In genomic region chr6:87882816-87883215, GRCm38 (mm10) we compare ENCODE assay signal across 9 mouse cellular contexts. TPM values are rescaled to one million over a fixed set of nuclear protein-coding genes. Genes with fewer than 3 reads are reported as not detected.
DNase-seq lines count a peak whose midpoint lies in the region; ATAC-seq and TF ChIP-seq lines count a peak whose summit lies in the region.
"Had no signal": no experiment of that assay in that cellular context is flagged by ENCODE, and none has a peak within 500 bp of the region (broad histone marks: within the 10 kb centered on the region; RNA-seq: fewer than 3 reads in every experiment).

No protein-coding gene starts in this region.

- peak; percentile 56 to 67 for DNase-seq in adrenal gland, adult 18-20 months (ENCODE audit: low spot score in 2 of 2)
- DNase-seq in hindbrain, postnatal 0 days (ENCODE audit: low spot score) = peak; percentile 63
- DNase-seq in kidney, adult 11 months = no peak
- DNase-seq: cerebellum, adult 18-20 months had no signal

- no peak overlapping the region for H3K4me2 ChIP-seq in hindbrain, embryonic 16.5 days (ENCODE audit: low read length)
- no peak overlapping the region for H3K4me2 ChIP-seq in hindbrain, embryonic 13.5 days
- H3K4me2 ChIP-seq in hindbrain, postnatal 0 days (ENCODE audit: low read depth, low read length) = no peak overlapping the region
- H3K4me2 ChIP-seq in liver, embryonic 12.5 days = no peak overlapping the region
- H3K4me2 ChIP-seq in kidney, embryonic 16.5 days (replicated peaks; ENCODE audit: low read depth, low read length) = no peak overlapping the region

- H3K36me3 ChIP-seq in hindbrain, embryonic 16.5 days (ENCODE audit: control insufficient read depth, insufficient read depth, low read length) = no peaks in the 10 kb centered on the region
- no peaks in the 10 kb centered on the region for H3K36me3 ChIP-seq in hindbrain, embryonic 13.5 days
- H3K36me3 ChIP-seq in hindbrain, postnatal 0 days (ENCODE audit: insufficient read depth, low read length) = no peaks in the 10 kb centered on the region
- no peaks in the 10 kb centered on the region for H3K36me3 ChIP-seq in liver, embryonic 12.5 days
- no peaks in the 10 kb centered on the region for H3K36me3 ChIP-seq in kidney, embryonic 16.5 days (ENCODE audit: insufficient read depth, low read length)

- no peak overlapping the region for H3K4me3 ChIP-seq in hindbrain, embryonic 16.5 days (ENCODE audit: low read length)
- no peak overlapping the region for H3K4me3 ChIP-seq in hindbrain, embryonic 13.5 days
- H3K4me3 ChIP-seq in hindbrain, postnatal 0 days (ENCODE audit: low read length) = no peak overlapping the region
- no peak overlapping the region for H3K4me3 ChIP-seq in liver, embryonic 12.5 days
- no peak overlapping the region for H3K4me3 ChIP-seq in kidney, embryonic 16.5 days (ENCODE audit: low read length)

- H3K27ac ChIP-seq in hindbrain, embryonic 16.5 days (ENCODE audit: low read depth, low read length) = no peak overlapping the region
- H3K27ac ChIP-seq in hindbrain, embryonic 13.5 days = no peak overlapping the region
- no peak overlapping the region for H3K27ac ChIP-seq in hindbrain, postnatal 0 days
- H3K27ac ChIP-seq in liver, embryonic 12.5 days = no peak overlapping the region
- H3K27ac ChIP-seq in kidney, embryonic 16.5 days (ENCODE audit: low read length) = no peak overlapping the region

- no peaks in the 10 kb centered on the region for H3K27me3 ChIP-seq in hindbrain, embryonic 16.5 days (replicated peaks; ENCODE audit: control insufficient read depth, insufficient read depth, low read length)
- H3K27me3 ChIP-seq in hindbrain, embryonic 13.5 days = no peaks in the 10 kb centered on the region
- H3K27me3 ChIP-seq in hindbrain, postnatal 0 days (ENCODE audit: insufficient read depth, low read length) = no peaks in the 10 kb centered on the region
- H3K27me3 ChIP-seq in liver, embryonic 12.5 days (replicated peaks) = 0 out of 2 replicates have a peak, but pooled peaks cover 3% of the 10 kb centered on the region
- no peaks in the 10 kb centered on the region for H3K27me3 ChIP-seq in kidney, embryonic 16.5 days (ENCODE audit: insufficient read depth, low read length)

- no peaks in the 10 kb centered on the region for H3K9me3 ChIP-seq in hindbrain, embryonic 16.5 days (ENCODE audit: control insufficient read depth, low read length)
- H3K9me3 ChIP-seq in hindbrain, embryonic 13.5 days = no peaks in the 10 kb centered on the region
- H3K9me3 ChIP-seq in hindbrain, postnatal 0 days (ENCODE audit: low read length) = no peaks in the 10 kb centered on the region
- no peaks in the 10 kb centered on the region for H3K9me3 ChIP-seq in liver, embryonic 12.5 days (replicated peaks)
- H3K9me3 ChIP-seq in kidney, embryonic 16.5 days (ENCODE audit: low read length) = no peaks in the 10 kb centered on the region

- ATAC-seq in hindbrain, embryonic 16.5 days = peak; percentile 31; the same call in 1 of the 2 replicates
- no peak for ATAC-seq in hindbrain, embryonic 13.5 days (ENCODE audit: low FRiP score)
- ATAC-seq in hindbrain, postnatal 0 days = peak; percentile 48; the same call in 1 of the 2 replicates
- peak; percentile 59 for ATAC-seq in megakaryocyte progenitor cell, adult 5-6 weeks (replicated peaks; ENCODE audit: poor library complexity)
- no peak for ATAC-seq in liver, embryonic 12.5 days
- no peak for ATAC-seq in kidney, embryonic 16.5 days (ENCODE audit: low FRiP score, low TSS enrichment)

- WGBS in hindbrain, embryonic 16.5 days = 44% methylated on average over 4 of the region's 4 CpGs
- WGBS in hindbrain, embryonic 13.5 days = 54% methylated on average over 4 of the region's 4 CpGs
- WGBS in hindbrain, postnatal 0 days = 28% methylated on average over 4 of the region's 4 CpGs
- WGBS in liver, embryonic 12.5 days (ENCODE audit: insufficient replicate concordance) = 66% methylated on average over 4 of the region's 4 CpGs
- 65% methylated on average over 4 of the region's 4 CpGs for WGBS in kidney, embryonic 16.5 days

- H3K4me1 ChIP-seq in hindbrain, embryonic 16.5 days (ENCODE audit: control insufficient read depth, insufficient read depth, low read depth, low read length) = peaks cover 3% of the 10 kb centered on the region
- H3K4me1 ChIP-seq in hindbrain, embryonic 13.5 days (replicated peaks) = 0 out of 2 replicates have a peak, but pooled peaks cover 3% of the 10 kb centered on the region
- no peaks in the 10 kb centered on the region; the same call in 1 of the 2 replicates for H3K4me1 ChIP-seq in hindbrain, postnatal 0 days (ENCODE audit: insufficient read depth, low read length)
- peaks cover 24% of the 10 kb centered on the region for H3K4me1 ChIP-seq in liver, embryonic 12.5 days
- H3K4me1 ChIP-seq in kidney, embryonic 16.5 days (ENCODE audit: insufficient read depth, low read length) = no peaks in the 10 kb centered on the region

- no peak overlapping the region for H3K9ac ChIP-seq in hindbrain, embryonic 16.5 days (ENCODE audit: low read depth, low read length)
- no peak overlapping the region for H3K9ac ChIP-seq in hindbrain, embryonic 13.5 days
- no peak overlapping the region for H3K9ac ChIP-seq in hindbrain, postnatal 0 days (replicated peaks; ENCODE audit: low read length)
- H3K9ac ChIP-seq in liver, embryonic 12.5 days = no peak overlapping the region
- H3K9ac ChIP-seq in kidney, embryonic 16.5 days (replicated peaks; ENCODE audit: low read length) = no peak overlapping the region

- no peak for TF ChIP-seq CTCF in hindbrain, postnatal 0 days (IDR thresholded peaks at IDR 0.05; ENCODE audit: low read depth)

RNA-seq across cellular contexts. Expression of gene Copg1, which starts 4.8 kb away (rescaled TPM):
- 220 and 225 TPM in 2 replicates for polyA plus RNA-seq in hindbrain, embryonic 16.5 days (2015; fragmentation: Nextera tagmentation; extraction: Ambion mirVana)
- polyA plus RNA-seq in hindbrain, embryonic 13.5 days (2015; fragmentation: Nextera tagmentation; extraction: Ambion mirVana) = 165 and 174 TPM in 2 replicates
- total RNA-seq in adrenal gland, adult 18-20 months (2021) = 100 to 1,000 TPM; 103 to 105 TPM
- total RNA-seq in hindbrain, postnatal 0 days (2014; rRNA removed) = 242 and 247 TPM in 2 replicates
- polyA plus RNA-seq in hindbrain, postnatal 0 days (2015; fragmentation: Nextera tagmentation; extraction: Ambion mirVana) = 200 and 216 TPM in 2 replicates
- 40.1 and 43.2 TPM in 2 replicates for total RNA-seq in megakaryocyte progenitor cell, adult 5-6 weeks (2015)
- total RNA-seq in megakaryocyte progenitor cell, adult 5-6 weeks (2017) = 67.2 and 75.4 TPM in 2 replicates
- 79.2 and 85.0 TPM in 2 replicates for polyA plus RNA-seq in liver, embryonic 12.5 days (2016; fragmentation: Nextera tagmentation; extraction: Ambion mirVana)
- 190 TPM in 2 replicates for polyA plus RNA-seq in kidney, embryonic 16.5 days (2015; fragmentation: Nextera tagmentation; extraction: Ambion mirVana)

RNA-seq across cellular contexts. Expression of gene Hmces, which starts 30.9 kb away (rescaled TPM):
- 41.2 and 43.9 TPM in 2 replicates for polyA plus RNA-seq in hindbrain, embryonic 16.5 days (2015; fragmentation: Nextera tagmentation; extraction: Ambion mirVana)
- 37.0 and 38.5 TPM in 2 replicates for polyA plus RNA-seq in hindbrain, embryonic 13.5 days (2015; fragmentation: Nextera tagmentation; extraction: Ambion mirVana)
- 10 to 100 TPM; 23.1 to 24.8 TPM for total RNA-seq in adrenal gland, adult 18-20 months (2021)
- 21.1 and 22.5 TPM in 2 replicates for total RNA-seq in hindbrain, postnatal 0 days (2014; rRNA removed)
- polyA plus RNA-seq in hindbrain, postnatal 0 days (2015; fragmentation: Nextera tagmentation; extraction: Ambion mirVana) = 35.8 and 36.8 TPM in 2 replicates
- 20.9 and 25.5 TPM in 2 replicates for total RNA-seq in megakaryocyte progenitor cell, adult 5-6 weeks (2015)
- total RNA-seq in megakaryocyte progenitor cell, adult 5-6 weeks (2017) = 34.5 and 37.8 TPM in 2 replicates
- polyA plus RNA-seq in liver, embryonic 12.5 days (2016; fragmentation: Nextera tagmentation; extraction: Ambion mirVana) = 27.0 and 27.5 TPM in 2 replicates
- polyA plus RNA-seq in kidney, embryonic 16.5 days (2015; fragmentation: Nextera tagmentation; extraction: Ambion mirVana) = 62.5 and 67.1 TPM in 2 replicates

RNA-seq across cellular contexts. Expression of gene Cnbp, which starts 31.9 kb away (rescaled TPM):
- 533 and 548 TPM in 2 replicates for polyA plus RNA-seq in hindbrain, embryonic 16.5 days (2015; fragmentation: Nextera tagmentation; extraction: Ambion mirVana)
- 599 and 604 TPM in 2 replicates for polyA plus RNA-seq in hindbrain, embryonic 13.5 days (2015; fragmentation: Nextera tagmentation; extraction: Ambion mirVana)
- total RNA-seq in adrenal gland, adult 18-20 months (2021) = 100 to 1,000 TPM; 428 to 457 TPM
- total RNA-seq in hindbrain, postnatal 0 days (2014; rRNA removed) = 196 and 209 TPM in 2 replicates
- 660 and 682 TPM in 2 replicates for polyA plus RNA-seq in hindbrain, postnatal 0 days (2015; fragmentation: Nextera tagmentation; extraction: Ambion mirVana)
- total RNA-seq in megakaryocyte progenitor cell, adult 5-6 weeks (2015) = 670 and 676 TPM in 2 replicates
- 953 and 1,115 TPM in 2 replicates for total RNA-seq in megakaryocyte progenitor cell, adult 5-6 weeks (2017)
- polyA plus RNA-seq in liver, embryonic 12.5 days (2016; fragmentation: Nextera tagmentation; extraction: Ambion mirVana) = 896 and 933 TPM in 2 replicates
- 1,037 and 1,064 TPM in 2 replicates for polyA plus RNA-seq in kidney, embryonic 16.5 days (2015; fragmentation: Nextera tagmentation; extraction: Ambion mirVana)

RNA-seq across cellular contexts. Expression of gene Isy1, which starts 44.2 kb away (rescaled TPM):
- polyA plus RNA-seq in hindbrain, embryonic 16.5 days (2015; fragmentation: Nextera tagmentation; extraction: Ambion mirVana) = 24.0 and 24.4 TPM in 2 replicates
- polyA plus RNA-seq in hindbrain, embryonic 13.5 days (2015; fragmentation: Nextera tagmentation; extraction: Ambion mirVana) = 25.7 and 33.3 TPM in 2 replicates
- total RNA-seq in adrenal gland, adult 18-20 months (2021) = 100 to 1,000 TPM in 1 of 2 experiments, 10 to 100 TPM in 1; 55.9 to 120 TPM
- 7.9 and 11.3 TPM in 2 replicates for total RNA-seq in hindbrain, postnatal 0 days (2014; rRNA removed)
- polyA plus RNA-seq in hindbrain, postnatal 0 days (2015; fragmentation: Nextera tagmentation; extraction: Ambion mirVana) = 27.4 and 31.5 TPM in 2 replicates
- total RNA-seq in megakaryocyte progenitor cell, adult 5-6 weeks (2015) = 27.8 and 32.1 TPM in 2 replicates
- 115 and 136 TPM in 2 replicates for total RNA-seq in megakaryocyte progenitor cell, adult 5-6 weeks (2017)
- 59.5 and 62.4 TPM in 2 replicates for polyA plus RNA-seq in liver, embryonic 12.5 days (2016; fragmentation: Nextera tagmentation; extraction: Ambion mirVana)
- 41.3 and 49.3 TPM in 2 replicates for polyA plus RNA-seq in kidney, embryonic 16.5 days (2015; fragmentation: Nextera tagmentation; extraction: Ambion mirVana)

RNA-seq across cellular contexts. Expression of gene Gm45140, which starts 47.2 kb away (rescaled TPM):
- polyA plus RNA-seq in hindbrain, embryonic 16.5 days (2015; fragmentation: Nextera tagmentation; extraction: Ambion mirVana) = 2.9 and 3.9 TPM in 2 replicates
- 2.0 and 2.8 TPM in 2 replicates for polyA plus RNA-seq in hindbrain, embryonic 13.5 days (2015; fragmentation: Nextera tagmentation; extraction: Ambion mirVana)
- total RNA-seq in adrenal gland, adult 18-20 months (2021) = 1 to 10 TPM; 4.3 to 6.8 TPM
- 0.54 TPM in 1 of 2 replicates, not detected in the other for total RNA-seq in hindbrain, postnatal 0 days (2014; rRNA removed)
- polyA plus RNA-seq in hindbrain, postnatal 0 days (2015; fragmentation: Nextera tagmentation; extraction: Ambion mirVana) = 1.5 and 2.0 TPM in 2 replicates
- 2.2 and 3.7 TPM in 2 replicates for total RNA-seq in megakaryocyte progenitor cell, adult 5-6 weeks (2015)
- total RNA-seq in megakaryocyte progenitor cell, adult 5-6 weeks (2017) = 17.4 and 19.9 TPM in 2 replicates
- polyA plus RNA-seq in liver, embryonic 12.5 days (2016; fragmentation: Nextera tagmentation; extraction: Ambion mirVana) = 5.0 and 7.1 TPM in 2 replicates
- 2.7 and 5.2 TPM in 2 replicates for polyA plus RNA-seq in kidney, embryonic 16.5 days (2015; fragmentation: Nextera tagmentation; extraction: Ambion mirVana)

Comparison
In these comparisons a context has a peak if more than half of its experiments do, and no peak if none do; other contexts are left out.
1. ATAC-seq: peak in hindbrain, embryonic 16.5 days (single experiment), hindbrain, postnatal 0 days (single experiment) and megakaryocyte progenitor cell, adult 5-6 weeks (single experiment); none in hindbrain, embryonic 13.5 days (single experiment), liver, embryonic 12.5 days (single experiment) and kidney, embryonic 16.5 days (single experiment).